Mouse (Mus musculus) thymus, postnatal 4 days (tissue): ENCODE measurements around the gene Pik3c2g.

Experiments used
- DNase-seq: peaks from one replicate; pipeline ENCODE4 v3.0.0; 2021

The Pik3c2g gene

DNA sequence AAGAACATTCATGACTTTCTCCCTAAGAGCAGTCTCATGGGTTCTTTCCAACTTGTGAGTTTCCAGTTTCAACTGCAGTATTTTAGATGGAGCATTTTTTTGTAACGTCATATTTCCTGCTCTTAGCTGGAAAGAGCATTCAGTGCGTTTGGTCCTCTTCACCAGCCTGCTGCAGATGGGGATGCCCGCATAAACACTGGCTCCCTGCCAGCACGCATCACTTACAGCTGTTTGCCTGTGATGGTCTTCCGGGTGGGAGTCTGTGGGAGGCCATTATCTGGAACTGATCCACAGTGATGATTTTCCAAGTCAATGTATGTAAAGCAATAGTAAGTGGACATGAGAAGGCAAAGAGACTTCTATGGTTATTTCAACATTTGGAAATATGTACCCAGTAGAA is 151.3 kb downstream of the Pik3c2g start:
- no peak for DNase-seq

DNA sequence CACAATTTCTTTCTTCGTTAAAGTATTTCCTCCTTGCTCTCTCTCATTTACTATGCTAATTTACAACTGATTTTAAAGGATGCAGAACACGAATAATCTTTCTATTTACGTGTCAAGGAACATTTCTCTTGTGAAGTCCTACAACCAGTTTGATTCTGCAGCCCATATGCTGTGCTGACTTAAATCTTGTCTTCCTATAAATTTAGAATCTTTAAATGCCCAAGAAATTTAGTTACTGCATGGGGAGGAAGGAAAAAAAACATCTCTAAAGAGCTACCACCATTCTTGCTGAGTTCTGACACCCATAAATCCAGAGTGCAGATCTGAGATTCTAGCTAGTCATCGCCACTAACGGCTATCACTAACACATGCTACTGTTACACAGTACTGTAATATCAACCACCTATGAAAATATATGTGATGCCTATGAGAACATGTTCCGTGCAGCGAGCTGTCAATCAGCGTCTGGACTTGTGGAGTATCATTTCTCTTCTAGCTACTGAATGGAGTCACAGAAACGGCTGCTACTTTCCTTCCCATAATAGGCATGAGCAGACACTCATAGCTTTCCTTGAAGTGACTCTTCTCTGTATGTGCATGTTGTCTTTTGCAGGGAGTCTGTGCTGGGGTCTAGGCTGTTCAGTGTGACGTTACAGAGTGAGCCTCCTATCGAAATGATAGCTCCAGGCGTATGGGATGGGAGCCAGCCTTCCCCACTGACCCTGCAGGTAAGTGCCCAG is 155.8 kb downstream of the Pik3c2g start:
- DNase-seq, result no peak

DNA sequence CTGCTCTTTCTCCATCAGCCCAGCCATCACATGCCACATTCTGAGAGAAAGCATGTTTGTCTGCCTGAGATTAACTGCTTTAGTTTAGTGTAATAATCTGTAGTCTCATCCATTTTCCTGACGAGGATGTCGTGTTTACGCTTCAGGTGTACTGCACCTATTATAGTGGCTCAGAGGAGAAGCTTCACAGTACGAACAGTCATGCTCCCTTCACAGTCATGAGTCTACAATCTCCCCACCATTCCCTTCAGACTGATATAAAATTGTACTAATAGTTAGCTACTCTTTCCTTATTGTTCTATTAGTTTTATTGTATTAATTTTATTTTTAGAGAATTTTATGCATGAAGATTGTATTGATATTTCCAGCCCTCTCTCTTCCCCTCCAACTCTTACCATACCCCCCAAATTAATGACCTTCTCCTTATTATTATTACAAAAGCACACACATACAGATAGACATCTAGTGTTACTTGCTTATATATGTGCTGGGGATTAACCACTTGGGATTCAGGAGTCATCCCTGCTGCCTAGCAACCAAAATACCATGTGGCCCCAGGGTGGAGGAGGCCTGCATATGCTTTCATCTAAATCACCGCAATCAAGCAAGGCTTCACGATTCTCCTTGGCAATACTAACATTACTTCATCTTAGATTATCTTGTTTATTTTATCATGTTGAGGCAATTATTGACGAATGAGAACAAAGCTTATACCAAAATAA is 159.9 kb downstream of the Pik3c2g start:
- no peak for DNase-seq

DNA sequence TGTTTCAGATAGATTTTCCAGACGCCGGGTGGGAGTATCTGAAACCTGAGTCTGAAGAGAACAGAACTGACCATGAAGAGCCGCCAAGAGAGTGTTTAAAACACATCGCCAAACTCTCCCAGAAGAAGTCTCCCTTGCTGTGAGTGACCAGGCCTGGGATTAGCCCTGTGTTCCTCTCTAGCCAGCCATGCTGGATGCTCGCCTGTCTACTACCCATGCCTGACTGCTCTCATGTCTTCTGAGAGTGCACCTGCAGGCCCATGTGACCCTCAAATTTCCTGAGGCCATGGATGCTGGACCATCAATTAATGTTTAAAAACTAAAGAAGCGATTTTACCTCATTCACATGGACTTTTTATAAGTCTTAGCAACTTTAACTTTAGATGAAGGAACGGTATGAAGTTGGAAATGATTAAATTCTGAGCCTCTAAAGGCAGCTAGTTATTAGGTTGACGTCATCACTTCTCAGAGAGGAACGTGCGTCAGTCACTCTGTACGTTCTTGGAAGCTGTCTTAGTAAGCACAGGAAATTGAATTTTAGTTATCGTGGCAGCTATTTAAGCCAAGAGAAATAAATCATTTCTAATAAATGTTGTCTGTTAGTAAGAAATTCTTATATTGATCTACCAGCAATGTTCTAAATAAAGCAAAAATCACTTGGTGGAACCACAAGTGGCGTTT is 161.2 kb downstream of the Pik3c2g start:
- no peak for DNase-seq

DNA sequence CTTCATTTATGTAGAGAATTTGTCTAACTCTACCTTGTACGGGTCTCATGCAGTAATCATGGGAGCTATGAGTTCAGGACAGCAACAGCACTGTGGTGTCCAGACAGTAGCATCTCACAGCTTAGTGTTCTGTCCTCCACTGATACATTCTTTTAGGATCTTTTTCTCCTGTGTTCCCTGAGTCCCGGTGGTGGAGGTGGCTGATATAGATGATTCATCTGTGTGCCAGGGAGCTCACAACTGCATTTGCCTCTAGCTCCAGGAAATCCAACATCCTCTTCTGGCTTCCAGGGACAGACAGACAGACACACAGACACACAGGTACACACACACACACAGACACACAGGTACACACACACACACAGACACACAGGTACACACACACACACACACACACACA is 163.6 kb downstream of the Pik3c2g start:
- no peak for DNase-seq

DNA sequence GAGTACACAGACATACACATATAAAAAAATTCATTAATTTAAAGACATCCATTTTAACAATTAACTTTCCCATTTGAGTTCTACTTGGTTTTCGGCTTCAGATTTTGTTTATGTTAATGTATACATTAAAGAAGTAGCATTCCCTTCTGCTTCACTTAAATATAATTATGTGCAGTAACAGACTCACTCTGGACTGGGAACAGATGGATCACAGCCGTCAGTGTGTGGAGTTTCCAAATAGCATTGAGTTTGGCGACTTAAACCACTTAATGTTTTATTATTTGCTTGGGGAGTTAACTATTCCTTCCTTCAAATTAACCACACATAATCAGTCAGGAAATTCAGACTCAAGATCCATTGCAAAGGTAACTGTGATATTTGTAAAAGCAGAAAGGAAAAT is 164.0 kb downstream of the Pik3c2g start:
- DNase-seq, result no peak

DNA sequence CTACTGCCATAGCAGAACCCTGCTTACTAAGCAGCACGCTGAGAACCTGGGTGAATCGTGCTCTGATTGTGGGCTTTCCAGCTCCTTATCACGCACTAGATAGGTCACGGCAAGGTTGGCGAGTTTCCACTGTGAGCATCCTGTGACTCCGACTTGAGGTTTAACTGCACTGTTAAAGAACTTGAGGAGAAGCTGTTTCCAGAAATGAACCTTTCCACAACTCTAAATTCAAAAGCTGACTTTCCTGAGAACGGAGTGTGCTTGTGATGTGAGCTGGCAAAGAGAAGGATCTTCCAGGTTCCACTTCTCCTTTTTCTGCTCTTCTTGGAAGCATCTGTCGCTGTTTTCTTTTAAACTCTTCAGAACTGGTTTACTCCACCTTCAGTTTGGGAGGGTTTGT is 170.9 kb downstream of the Pik3c2g start:
- no peak for DNase-seq

DNA sequence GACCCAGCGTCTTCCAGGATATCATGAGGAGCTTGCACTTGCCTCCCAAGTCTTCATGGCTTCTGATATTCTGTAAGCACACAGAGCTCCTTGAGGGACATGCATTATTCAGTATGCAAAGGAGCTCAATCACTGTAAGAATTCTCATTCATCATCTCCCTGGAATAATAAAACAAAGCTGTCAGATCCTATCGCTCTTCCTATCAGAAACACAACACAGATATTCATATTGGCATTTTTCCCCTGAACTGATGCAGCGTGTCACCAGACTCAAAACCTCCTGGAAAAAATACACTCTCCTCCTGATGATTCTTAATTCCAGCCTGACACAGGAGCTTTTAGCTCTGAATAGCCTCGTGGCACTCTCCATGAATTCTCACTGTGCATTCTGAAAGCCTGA is 174.0 kb downstream of the Pik3c2g start:
- no peak for DNase-seq

DNA sequence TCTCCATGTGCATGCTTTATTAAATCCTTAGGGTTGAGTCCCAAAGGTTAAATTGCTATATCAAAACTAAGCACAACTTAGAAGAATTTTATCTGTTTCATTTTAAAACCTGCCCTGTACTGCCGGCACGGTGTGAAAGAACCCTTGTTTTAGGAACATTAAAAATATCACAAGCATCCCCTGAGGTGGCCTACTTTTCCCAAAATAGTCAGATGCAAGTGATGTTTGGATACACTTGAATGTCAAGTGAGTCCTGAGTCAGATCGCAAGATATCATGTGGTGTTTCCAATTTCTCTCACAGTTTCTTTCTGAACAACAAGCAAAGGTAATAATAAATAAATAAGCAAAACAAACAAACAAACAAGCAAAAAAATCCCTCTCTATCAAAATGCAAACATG is 177.4 kb downstream of the Pik3c2g start:
- no peak for DNase-seq

DNA sequence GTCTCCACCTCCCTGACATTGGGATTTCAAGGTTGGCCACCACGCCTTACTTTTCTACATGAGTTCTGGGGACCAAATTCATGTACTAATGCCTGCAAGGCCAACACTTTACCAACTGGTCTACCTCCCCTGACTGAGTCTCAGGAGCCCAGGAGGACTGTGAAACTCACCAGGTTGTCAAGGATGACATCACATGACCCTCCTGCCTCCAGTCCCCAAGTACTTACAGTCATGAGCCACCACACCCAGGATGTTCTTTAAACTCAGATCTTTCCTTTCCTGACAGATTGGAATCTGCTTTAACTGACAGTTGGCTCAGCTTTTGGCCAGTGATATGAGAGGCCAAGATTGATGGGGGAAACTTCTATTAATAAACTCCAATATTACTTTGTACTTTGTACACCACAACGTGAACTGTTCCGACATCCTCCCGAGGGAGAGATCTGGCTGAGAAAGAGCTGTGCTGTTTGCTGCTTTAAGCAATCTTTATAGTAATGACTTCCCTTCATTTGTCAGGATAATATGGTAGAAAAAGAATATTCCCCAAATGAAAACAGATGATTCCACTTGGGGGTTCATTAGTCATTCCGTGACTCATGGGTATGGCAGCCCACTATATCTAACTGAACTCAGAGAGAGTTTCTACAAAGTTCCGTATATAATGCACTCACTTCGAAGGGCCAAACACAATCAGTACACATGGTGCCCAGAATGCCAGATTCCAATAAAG is 182.9 kb downstream of the Pik3c2g start:
- no peak for DNase-seq

DNA sequence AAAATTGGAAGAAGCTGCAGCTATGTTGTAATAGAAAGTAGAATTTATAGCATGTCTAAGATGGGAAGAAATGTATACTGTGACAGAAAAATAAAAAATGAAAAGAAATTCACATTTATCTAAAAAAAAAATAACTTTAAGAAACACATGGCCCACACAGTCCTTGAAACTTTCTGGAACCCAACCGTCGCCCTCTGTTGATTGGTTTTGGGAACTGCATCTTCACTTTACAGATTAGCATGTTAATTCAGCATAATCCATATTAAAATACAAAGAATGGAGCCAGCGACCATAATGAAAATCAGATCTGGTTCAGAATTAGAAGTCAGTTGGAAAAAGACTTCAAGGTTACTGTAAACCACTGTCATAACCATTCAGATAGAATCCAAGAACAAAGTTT is 183.5 kb downstream of the Pik3c2g start:
- no peak for DNase-seq

DNA sequence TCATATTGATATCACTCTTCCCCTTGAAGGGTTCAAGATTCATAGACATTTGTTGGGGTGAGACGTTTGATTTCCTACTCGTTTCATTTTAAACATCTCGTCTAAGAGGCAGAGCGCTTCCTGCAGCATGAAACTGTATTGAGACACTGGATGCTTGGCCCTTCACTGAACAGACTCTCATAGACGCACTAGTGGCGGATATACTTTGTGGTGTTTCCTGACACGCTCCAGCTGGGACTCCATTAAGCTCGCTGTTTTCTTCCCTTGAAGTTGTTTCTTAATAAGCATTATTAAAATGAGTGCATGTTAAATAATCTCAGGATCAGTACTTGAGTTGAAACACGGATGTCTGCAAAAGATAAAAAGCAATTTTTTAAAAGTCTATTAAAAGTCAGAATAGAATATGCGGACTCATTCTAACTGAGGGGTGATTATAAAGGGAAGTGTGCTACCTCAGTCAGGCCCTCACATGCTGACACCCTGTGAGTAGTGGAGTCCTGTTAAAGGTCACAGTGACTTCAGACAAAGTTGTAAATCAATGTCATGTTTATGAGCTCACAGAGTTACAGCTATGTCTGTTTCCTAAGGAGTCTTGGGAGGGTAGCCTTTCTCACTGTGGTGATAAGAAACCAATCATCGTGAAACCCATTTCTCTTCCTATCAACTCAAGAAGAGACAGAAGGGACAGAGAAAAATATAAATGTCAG is 190.7 kb downstream of the Pik3c2g start:
- DNase-seq, result no peak

DNA sequence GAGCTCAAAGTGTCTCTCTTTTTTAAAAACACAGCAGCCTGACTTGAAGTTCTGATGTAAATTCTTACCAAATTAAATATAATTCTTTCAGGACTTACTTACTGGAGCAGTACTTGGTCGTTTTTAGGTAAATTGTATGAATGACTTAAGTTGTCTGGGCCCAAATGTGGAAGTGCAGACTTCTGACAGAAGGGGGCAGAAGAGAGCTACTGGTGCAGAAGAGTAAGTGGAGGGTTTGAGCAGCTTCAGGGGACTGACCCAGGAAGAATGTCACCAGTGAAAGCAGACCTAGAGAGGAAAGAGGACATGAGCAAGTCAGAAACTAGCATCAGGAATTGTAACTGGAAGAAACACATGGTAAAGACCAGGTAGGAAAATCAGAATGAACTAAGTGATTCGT is 193.0 kb downstream of the Pik3c2g start:
- DNase-seq, result no peak

DNA sequence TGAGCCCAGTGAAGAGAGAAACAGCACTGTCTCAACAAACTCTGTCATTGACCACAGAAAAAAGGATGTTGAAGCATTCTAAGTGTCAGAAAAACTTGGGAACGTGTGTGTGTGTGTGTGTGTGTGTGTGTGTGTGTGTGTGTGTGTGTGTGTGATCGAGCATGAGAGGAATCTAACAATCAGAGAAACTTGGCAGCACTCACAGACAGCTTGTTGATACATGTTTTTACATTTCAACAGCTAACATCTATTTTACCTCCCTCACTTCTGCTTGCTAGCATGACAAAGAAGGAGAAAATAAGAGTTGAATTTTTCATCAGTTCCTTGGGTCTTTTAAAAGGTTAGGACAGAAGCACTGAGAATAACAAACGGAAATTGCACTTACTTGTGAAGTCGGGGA is 202.5 kb downstream of the Pik3c2g start:
- no peak for DNase-seq

DNA sequence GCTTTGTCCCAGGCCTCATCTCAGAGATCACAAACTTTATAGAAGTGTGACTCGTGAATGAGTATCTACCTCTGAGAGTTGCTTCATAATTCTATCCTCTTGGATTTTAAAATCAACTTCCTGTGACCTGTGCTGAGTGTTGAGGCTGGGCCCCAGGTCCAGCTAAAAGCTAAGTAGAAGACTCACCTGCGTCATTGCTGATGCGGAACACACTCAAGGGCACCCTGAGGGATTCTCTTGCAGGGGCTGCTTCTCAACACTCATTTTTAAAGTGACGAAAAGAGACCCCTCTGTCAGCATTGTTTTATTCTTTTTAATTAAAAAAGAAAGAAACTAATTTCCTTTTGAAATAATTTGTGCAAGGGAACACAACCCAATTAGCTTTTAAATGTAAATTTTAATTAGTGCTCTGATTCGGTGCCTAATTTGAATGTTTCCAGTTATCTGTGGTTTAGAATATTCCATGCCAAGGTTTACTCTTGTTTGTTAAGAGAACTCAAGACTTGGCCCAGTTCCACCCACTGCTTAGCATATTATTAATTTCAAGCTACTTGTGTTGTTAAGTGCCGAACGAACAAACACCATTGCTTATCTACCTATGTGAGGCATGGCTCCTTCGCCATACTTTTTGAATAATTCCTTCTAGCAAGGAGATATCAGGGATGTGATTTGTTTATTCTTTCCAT is 212.7 kb downstream of the Pik3c2g start:
- DNase-seq, result no peak

DNA sequence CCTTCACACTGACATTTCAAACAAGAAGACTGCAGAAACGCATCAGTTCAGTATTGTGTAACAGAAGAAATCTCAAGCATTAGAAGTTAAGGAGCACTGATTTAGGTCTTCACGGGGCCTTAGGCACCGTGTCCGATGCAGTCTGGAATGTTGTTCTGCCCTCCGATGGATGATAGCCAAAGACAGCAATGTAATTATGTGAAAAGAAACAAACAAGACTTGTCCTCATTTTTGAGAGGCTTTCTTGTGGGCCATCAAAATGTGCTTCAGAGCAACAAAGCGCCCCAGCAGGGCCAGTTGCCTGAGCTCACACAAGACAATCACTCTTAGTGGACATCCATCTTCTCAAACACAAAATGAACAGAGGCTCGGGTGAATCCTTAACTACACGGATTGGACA is 234.9 kb downstream of the Pik3c2g start:
- no peak for DNase-seq

DNA sequence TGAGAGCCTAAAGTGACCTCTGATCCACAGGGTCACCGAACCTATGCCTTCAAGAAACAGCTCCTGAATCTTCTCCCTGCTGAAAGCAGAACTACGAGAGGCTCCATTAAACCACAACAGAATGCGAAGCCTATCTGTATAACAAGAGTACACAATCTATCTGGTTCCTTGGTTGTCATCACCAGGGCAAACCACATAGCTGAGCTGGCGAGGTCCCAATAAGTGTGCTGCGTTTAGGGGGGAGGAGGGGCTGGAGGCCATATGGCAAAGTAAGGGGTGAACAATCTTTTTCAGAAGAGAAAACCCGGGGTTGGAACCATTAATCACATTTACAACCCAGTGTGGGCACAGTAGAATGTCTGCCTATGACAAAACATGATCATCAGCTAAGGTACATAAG is 251.2 kb downstream of the Pik3c2g start:
- no peak for DNase-seq

DNA sequence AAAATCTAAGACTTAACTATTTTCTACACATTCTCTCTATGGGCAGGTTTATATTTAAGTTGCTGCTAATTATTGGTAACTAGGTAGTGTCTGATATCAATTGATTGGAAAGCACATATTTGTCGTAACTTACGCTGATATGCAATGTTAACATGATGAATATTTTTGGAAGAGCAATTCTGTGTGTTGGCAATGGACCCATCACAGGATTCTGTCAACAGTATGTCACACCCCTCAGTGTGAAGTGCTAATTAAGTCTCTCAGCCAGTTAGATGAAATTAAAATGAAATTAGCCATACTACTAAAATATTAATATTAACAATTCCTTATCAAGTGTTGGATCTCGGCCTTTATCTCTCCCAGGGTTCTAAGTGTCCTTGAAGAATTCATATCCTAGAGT is 251.7 kb downstream of the Pik3c2g start:
- DNase-seq, result no peak

DNA sequence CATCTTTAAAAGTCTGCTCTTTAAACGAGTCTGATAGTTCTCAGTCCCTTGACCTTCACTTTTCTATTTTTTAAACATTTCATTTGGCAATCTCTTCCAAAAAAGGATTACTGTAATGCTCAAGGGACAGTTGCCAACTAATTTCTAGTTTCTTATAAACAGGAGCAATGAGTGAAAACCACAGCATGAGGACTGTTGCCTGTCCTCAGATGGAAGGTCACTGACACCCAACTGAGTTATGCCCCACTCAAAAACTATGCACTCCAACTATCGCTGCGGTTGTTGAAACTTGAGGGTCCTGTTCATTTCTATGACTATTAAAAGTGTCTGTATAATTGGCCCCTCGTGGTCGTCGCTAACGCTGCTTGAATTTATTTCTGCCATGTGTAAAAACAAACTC is 252.9 kb downstream of the Pik3c2g start:
- no peak for DNase-seq

DNA sequence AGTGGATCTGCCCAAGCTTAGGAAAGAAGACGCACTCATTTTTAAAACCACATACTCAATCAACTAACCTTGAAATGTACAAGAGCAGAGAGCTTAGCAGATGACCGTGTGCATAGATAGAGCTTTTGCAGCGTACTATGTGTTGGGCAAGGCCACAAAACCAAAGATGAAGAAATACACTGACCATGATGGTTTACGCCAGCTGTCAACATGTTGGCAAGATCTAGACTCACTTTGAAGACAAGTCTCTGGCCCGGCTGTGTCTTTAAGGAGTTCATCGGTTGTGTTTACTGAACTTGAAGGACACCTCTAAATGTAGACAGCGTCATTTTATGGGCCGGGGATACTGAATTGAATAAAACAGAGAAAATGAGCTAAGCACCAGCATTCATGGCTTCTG is 254.3 kb downstream of the Pik3c2g start:
- no peak for DNase-seq

DNA sequence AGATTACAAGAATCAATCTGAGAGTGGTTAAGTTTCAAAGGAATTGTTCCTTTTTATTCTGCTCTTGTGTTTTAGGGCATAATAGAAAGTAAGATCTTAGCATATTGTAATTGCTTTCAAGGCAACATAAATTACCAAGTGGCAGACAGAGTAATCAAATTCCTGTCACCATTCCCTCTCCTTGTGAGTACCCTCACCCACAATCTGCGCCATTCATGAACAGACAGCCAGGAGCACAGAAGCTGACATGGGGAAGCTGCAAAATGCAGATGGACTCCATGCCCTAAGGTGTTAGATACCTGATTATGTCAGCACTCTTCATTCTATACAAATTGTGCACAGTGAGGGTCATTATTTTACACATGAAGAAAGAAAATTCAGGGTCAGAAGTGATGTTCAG is 255.6 kb downstream of the Pik3c2g start:
- no peak for DNase-seq

DNA sequence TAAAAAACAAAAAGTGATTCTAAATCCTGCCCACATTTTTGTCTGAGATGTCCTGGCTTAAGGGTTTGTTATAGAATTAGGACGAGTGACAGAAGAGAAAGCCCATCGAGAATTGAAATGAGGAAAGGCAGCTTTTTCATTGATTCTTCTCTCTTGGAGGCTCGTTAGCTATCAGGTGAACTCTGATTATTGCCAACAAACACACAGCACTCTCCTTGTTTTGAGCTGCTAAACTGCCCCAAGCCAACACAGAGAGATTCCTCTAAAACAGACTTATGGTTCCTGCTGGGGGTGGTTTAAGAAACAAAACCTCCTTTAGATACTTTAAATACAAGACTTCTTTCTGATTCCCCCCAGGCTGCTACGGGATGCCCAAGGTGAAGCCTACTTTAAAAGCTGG is 256.5 kb downstream of the Pik3c2g start:
- DNase-seq, result no peak
